Mouse (Mus musculus) lung, postnatal 10 days (tissue): Measurements from ENCODE around the gene Shcbp1l.

Experiments used
- DNase-seq: peaks from one replicate; pipeline ENCODE4 v3.0.0; 2021

Gene Shcbp1l

DNA sequence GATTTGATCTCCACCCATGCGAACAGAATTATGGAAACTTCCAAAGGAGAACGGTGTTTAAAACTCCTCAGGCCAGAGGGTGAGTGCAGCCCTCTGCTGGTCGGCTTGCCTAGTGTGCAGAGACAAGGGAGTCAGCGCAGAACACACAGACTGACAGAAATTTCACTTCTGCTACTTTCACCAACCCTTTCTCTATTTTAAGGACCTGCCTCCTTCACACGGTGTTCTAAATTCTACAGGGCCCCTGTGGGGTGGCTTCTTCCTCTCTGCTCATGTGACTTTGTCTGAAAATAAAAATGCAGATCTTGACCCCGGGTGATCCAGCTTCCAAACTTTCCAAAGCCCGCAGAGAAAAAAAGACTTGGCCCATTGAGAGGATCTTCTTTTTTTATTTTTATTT is 64.2 kb downstream of the Shcbp1l start:
- peak; percentile 29 for DNase-seq

DNA sequence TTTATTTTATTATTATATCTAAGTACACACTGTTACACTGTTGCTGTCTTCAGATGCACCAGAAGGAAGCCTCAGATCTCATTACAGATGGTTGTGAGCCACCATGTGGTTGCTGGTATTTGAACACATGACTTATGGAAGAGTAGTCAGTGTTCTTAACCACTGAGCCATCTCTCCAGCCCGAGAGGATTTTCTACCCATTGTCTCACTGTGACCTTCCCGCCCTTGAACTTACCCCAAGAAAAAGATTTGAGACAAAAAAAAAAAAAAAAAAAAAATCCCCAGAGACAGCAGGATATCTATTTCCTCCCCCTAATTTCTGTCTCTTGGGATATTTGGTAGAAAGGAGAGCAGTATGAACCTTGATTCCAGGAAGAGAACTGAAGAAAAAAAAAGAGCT is 64.6 kb downstream of the Shcbp1l start:
- DNase-seq: no peak

DNA sequence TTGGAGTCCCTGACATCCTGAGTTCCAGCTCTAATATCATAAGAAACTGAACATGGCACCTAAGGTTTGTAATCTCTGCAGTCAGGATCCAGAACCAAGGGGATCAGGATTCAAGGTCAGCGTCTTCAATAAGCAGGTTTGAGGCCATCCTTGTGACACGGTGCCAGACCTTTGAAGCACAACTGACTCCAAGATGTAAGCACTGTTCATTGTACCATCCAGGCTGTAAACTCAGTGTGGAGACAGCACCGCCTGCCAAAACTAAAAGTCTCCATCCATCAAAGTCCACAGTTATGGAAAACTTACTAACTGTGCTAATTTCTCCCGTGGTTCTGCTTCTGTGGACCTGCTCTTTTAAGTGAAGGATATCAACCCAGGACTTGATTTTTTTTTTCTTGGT is 65.0 kb downstream of the Shcbp1l start:
- no peak for DNase-seq

DNA sequence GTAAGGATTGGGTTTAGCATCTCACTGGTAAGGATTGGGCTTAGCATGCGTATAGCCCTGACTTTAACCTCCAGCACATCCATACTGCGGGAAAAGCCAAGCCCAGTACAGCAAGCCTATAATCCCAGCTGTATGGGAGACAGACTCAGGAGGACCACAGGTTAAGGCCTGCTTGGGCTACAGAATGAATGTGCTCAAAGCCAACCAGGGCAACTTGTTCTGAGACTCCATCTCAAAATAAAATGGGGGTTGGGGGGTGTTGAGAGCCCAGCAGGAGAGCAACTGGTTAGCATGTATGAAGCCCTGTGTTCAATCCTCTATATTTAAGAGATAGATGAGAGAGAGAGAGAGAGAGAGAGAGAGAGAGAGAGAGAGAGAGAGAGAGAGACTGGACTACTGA is 66.4 kb downstream of the Shcbp1l start:
- no peak for DNase-seq

DNA sequence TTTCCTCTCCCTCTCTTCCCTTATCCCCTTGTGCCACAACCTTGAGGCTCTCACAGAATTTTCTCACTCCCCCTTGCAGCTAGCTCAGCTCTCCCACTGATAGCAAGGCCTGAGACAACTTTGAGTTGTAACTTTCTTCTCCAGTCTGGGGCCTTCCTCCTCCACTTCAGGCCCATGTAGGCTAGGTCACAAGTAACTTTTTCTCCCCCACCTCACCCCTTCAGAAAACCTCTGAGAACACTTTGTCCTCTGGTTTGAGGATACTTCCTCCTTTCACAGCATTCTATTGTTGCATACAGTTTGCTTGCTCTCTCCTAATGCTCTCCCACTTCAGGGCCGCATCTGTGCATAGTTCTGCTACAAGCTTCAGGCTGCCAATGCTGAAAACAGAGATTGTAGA is 66.9 kb downstream of the Shcbp1l start:
- no peak for DNase-seq

DNA sequence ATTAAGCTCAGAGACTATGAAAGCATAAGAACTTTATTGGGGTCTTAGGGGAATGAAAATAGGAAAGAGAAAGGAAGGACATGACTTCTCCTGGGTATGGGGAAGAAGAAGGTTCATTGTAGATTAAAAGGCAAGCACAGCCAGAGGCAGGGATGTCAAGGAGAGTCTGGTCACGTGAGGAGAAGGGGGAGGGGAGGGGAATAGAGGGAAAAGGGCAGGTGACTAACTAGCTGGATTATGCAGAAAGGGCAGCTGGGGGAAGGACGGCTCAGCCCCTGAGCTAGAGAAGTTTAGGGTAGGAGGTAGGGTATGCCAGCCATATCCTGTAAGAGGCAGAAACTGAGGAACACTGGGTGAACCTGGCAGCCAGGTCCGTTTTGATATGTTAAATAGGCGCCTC is 68.4 kb downstream of the Shcbp1l start:
- DNase-seq: no peak

DNA sequence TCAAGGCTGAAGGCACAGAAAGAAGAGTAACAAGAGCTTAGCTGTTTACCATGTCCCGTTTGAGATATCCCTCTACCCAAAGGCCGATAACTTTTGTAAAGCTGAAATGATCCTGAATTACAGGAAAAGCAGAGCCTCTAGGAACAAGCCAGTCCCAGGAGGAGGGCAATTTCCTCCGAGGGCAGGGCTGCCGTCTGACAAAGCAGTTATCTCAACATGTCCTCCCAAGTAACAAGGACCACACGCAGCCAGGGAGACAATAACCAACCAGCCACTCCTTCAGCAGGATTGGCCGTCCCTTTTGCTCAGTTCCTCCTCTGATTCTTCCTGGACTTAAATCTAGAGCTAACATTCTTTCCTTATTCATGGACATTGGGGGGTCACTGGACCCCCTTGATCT is 69.0 kb downstream of the Shcbp1l start:
- DNase-seq: no peak

DNA sequence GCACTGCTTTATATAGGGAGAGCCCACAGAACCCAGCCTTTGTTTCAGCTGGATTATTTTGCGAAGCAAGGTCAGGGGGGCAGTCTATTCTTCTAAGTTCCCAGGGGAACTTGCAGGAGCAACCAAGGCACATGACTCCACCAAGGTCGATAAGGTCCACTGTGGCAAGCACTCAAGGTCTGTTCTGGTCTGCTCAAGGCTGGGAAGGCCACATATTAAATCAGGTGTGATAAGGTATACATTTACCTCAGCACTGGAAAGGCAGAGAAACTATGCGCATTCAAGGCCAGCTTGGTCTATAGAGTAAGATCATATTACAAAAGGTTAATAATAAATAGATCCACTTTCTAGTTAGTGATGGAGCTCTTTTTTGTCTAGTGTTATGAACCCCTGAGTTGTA is 71.1 kb downstream of the Shcbp1l start:
- no peak for DNase-seq

DNA sequence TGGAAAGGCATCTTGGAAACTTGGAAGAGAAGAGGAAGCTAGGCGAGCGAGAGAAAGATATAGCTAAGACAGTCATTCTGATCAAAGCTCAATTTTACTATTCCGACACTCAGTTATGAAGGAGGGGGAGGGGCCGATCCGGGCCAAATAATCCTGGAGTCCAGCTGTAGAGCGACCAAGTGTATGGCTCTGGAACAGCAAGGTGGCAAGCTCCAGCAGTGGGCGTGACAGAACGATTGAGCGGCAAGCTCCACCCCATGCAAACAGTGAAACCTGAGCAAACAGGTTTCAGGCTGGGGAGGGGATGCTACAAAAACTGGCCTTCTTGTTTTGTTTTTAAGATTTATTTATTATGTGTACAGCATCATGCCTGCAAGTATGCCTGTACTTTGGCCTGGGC is 75.1 kb downstream of the Shcbp1l start:
- DNase-seq: no peak

DNA sequence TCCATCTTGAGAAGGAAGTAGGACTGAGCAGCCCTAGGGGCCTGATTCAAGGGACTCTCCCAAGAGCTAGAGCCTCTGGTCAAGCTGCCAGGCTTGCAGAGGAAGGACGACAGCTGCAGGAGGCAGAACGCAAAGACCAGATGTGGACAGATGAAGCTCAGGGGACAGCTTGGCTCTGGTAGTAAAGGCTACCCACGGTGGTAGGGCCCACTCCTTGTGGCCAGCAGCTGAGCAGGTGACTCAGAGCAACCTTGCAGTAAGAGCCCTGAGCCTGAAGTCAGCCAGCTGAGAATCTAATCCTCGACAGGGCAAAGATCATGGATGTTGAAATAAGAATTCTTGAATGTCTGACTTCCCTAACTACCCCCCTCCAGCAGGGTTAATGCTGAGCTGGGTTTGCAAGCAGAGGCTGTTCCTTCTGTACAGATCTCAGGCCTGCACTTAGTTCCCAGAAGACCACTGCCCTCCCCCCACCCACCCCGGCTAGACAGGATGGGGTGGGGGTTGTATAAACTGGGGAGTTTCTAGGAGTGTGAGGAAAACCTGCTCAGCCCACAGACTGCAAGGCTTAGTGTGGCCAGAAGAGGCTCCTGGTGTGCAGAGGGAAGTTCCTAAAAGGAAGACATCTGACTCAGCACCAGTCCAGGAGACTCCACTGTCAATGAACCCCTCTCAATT is 76.8 kb downstream of the Shcbp1l start:
- peak; percentile 27 for DNase-seq
